Mouse (Mus musculus): ENCODE results near the gene Cd84.

- TF ChIP-seq USF1 (IDR thresholded peaks at IDR 0.05; ENCODE audit: low read depth, low read length) (no peak), CTCF (conservative IDR thresholded peaks at IDR 0.05 in 1 of 2, IDR thresholded peaks at IDR 0.05 in 1 of 2; ENCODE audit: low read depth in 2 of 2, low read length in 2 of 2) (no peak), ELF1 (IDR thresholded peaks at IDR 0.05; ENCODE audit: low read depth, low read length) (no peak)
Observed at GRCm38 (mm10) chr1:171938952-171939948, 99.8 kb downstream of the Cd84 start.
